Mouse (Mus musculus) layer of hippocampus, adult 8-10 months (tissue): ENCODE data around the gene Arf4. TPM values are rescaled to one million over a fixed set of nuclear protein-coding genes. Genes with fewer than 3 reads are reported as not detected.

ENCODE experiments used
- DNase-seq, 2 experiments: peaks; one replicate each; pipeline ENCODE4 v3.0.0; 2022; ENCODE audit warnings: low spot score in 2 of 2
- total RNA-seq, 4 experiments: library from RNA; stranded (reverse); gene quantifications; 2 replicates each; pipeline ENCODE4 v1.2.4; 2022

The Arf4 gene
- 100 to 1,000 TPM; 114 to 128 (median 120) TPM for total RNA-seq

DNA sequence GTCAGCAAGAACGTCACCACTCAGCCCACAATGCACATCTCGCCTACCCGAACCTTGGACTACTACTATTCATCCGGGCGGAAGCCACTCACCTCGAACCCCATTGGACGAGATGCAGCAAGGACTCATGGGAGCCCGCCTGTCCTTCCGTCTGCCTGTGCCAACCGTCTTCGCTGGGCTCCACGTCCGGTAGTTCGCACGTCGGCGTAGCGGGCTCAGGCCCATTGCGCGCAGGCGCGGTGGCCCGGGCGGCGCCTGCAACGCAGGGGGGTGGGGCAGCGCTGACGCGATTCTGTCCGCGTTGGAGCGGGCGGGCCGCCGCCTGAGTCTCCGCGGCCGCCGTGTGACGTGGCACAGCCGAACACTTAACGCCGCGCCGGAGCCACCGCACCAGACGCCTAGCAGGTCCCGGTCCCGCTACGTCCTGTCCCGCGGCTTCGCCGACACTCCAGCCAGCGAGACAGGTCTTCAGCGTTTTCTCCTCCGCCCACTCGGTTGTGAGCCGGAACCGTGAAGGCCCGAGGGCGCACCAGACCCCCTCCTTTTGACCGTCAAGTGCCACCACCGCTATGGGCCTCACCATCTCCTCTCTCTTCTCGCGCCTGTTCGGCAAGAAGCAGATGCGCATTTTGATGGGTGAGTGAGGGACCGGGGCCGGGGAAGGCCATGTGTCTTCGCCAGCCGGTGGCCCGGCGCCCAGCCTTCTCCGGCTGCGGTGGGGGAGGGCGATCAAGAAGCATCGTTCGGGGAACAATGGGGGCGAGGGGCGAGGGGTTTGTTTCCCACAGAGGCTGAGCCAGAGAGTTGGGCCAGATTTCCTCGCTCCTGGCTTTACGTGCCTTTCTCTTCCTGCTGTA, at the start of gene Arf4:
Gene Arf4, plus strand, starts transcription at position 224 of the 857 bp plus-strand sequence.
- DNase-seq = peak; percentile 99

DNA sequence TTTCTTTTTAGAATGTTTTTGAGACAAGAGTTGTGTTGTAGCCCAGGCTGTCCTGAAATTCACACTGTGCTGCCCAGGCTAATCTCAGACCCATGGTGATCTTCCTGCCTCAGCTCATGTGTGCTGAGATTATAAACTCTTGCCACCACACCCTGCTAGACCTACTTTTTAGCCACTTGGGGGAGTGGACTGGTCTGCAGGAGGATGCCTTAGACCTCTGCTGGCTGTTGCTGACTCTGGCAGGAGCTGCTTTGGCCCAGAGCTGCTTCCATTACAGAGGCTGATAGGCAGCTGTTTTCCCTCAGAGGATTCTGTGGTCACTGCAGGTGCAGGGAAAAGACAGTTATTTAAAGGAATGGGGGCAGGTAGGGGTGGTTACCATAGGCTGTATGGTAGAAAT, 46.5 kb upstream of the Arf4 start:
- no peak for DNase-seq

- DNase-seq = no peak
These were observed 44.5 kb upstream of the Arf4 start for GRCm38 (mm10) chr14:26593281-26593895.

DNA sequence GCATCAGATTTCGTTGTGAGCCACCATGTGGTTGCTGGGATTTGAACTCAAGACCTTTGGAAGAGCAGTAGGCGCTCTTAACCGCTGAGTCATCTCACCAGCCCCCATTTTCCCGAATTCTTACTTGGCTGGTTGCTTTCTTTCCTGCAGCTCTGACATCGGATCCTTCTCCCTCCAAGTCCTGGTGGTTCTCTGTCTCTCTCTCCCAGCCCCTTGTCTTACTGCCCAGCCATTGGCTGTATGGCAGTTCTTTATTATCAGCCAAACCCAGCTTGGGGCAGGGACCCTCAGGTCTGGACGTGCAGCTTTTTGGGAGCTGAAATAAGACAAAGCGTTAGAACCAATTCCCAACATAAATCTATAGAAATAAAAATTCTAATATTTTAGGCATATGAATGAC, 42.7 kb upstream of the Arf4 start:
- DNase-seq = no peak

- no peak for DNase-seq
These were observed 42.0 kb upstream of the Arf4 start for GRCm38 (mm10) chr14:26595695-26596365.

DNA sequence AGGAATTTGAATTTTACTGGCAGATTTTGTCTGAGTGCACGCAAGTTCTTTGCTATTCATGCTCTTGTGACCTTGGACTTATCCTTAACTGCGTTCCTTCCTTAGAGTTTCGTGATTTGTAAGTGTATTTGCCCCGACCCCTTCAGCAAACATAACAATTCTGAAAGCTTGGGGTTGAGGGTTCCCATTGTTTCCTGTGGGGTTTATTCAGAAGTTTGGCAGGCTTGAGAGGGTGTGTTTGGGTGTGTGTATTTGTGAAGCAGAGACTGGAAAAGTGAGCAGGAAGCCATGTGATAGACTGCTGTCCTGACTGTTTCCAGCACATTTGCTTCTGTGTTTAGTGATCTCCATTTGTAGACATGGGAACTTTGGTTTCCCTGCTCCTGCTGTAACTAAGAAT, 32.5 kb upstream of the Arf4 start:
- DNase-seq = no peak

- DNase-seq = no peak
These were observed 28.2 kb upstream of the Arf4 start for GRCm38 (mm10) chr14:26609674-26610073.

- no peak for DNase-seq
These were observed 27.2 kb upstream of the Arf4 start for GRCm38 (mm10) chr14:26610689-26611088.

GRCm38 (mm10) chr14:26625301-26625700, 12.6 kb upstream of the Arf4 start:
- DNase-seq = no peak

- DNase-seq = no peak
These were observed 11.2 kb upstream of the Arf4 start for GRCm38 (mm10) chr14:26626605-26627140.

DNA sequence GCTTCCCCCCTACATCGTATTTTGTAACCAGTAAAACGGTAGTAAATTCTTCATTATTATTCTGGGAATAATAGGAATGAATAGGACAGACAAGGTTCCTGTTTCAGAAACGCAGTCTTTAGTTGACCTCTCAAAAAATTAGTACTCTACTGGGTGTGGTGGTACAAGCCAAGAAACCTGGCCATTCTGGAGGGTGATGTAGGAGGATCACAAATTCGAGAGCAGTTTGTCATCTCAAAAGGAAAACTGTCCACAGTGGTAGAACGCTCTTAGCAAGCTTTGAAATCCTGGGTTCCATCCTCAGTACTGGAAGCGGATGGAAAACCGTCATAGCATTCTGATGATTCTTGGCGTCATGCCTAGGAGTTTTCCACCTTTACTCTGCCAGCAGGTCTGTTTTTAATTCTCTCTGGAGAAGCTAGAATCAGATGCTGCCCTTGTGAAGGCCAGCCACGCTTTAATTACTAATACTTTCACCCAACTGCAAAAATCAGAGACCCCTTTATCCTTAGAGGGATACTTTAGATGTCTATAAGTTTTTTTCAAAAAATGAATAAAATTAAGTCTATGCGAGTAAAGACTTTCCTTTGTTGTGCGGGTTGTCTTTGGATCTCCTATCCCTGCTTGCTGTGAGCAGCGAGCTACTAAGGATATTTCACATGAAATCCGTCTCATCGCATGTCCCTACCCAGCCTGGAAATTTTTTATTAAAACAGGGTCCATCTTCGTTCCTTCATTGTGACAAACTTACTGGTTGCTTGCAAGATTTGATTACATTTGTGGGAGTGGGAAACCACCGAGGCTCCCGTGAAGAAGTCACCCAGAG, 636 bp upstream of the Arf4 start:
- peak; percentile 33 to 38 for DNase-seq

DNA sequence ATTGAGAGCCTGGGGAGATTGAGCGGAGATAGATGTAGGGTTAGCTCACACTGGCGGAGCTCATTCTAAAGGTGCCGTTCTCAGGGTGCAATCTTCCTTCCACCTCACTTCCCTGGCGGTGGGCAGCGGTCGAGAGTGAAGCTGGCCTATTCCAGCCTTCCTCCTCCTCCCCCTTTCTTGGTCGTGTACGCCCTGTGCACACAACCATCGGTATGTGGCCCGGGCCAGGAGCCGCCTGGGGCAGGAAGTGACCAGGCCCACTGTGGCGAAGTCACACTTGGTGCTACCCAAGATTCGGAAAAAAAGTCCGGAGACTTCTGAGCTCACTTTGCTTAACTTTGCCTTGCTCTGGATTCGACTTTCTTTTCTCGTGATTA, 822 bp downstream of the Arf4 start:
- peak in 1 of 2 experiments; percentile 17 for DNase-seq

DNA sequence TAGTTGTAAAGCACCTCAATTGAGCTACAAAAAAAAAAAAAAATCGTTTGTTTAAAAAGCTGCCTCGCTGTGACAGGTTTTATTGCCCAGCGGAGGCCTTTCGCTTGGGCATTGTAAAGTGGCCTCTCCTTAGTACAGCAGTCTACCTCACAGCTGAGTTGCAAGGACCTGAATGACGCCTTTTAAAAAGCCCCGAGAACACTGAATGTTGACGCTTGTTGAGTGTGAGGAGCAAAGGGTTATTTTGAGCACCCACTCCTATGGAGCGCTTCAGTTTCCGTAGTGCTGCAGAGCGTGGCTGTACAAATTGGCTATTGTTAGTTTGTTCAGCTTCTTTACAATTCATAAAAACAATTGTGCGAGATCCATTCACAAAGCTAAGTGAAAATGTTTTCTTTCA, 1.4 kb downstream of the Arf4 start:
- DNase-seq = no peak

GRCm38 (mm10) chr14:26639961-26640360, 2.1 kb downstream of the Arf4 start:
- no peak for DNase-seq

DNA sequence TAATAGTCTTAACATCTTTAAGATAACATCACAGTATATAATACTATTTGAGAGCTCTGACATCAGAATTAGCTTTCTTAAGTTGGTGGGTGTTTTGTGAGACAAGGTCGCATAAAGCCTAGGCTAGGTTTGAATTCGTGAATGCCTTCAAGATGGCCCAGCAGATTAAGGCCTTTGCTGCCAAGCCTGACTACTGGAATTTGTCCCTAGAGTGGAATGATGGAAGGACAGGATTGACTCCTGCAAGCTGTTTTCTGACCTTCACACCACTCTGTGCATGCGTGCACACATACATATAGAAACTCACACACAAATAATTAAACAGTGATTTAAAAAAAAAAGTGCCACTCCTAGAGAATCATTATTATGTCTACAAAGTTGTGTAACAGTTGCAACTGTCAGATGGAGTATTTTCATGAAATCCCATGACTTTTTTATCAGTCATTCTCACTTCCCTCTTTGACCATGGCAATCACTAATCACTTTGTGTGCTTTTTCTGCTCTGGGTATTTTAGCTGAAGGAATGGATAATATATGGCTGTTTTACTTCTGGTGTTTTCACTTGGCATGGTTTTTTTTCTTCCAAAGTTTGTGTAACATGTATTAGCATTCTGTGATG, 5.2 kb downstream of the Arf4 start:
- DNase-seq = no peak

- no peak for DNase-seq
These were observed 8.2 kb downstream of the Arf4 start for GRCm38 (mm10) chr14:26645989-26646650.

DNA sequence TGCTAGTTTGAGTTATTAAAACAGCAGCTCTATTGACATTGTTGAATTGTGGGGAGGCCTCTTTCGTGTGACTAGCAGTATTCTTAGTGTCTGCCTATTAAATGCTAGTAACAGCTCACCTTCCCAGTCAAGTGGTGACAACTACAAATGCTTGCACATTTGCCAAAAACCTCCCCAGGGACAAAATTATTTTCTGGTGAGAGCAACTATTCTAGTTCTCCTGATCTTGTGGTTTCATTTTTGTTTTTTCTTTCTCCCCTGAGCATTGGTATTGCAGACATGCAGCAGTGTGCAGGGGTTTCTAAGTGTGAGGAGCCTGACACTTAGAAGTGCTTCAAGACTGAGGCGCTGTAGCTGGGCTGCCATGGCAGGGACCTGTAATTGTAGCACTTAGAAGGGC, 9.9 kb downstream of the Arf4 start:
- DNase-seq = no peak

GRCm38 (mm10) chr14:26651901-26652300, 14.0 kb downstream of the Arf4 start:
- no peak for DNase-seq

DNA sequence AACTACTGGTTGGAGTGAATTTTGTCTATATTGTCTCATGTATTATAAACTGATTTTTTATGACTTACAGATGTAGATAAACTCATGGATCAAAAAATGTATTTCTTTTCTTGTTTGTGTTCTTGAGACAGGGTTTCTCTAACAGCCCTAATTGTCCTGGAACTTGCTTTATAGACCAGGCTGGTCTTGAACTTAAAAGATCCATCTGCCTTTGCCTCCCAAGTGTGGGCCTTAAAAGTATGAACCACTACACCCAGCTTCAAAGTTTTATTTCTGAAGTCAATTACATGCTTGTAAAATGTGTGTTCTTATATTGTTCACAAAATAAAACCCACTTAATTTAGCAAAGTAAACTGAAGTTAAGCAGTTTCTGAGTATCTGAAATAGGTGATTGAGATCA, 20.3 kb downstream of the Arf4 start:
- no peak for DNase-seq

DNA sequence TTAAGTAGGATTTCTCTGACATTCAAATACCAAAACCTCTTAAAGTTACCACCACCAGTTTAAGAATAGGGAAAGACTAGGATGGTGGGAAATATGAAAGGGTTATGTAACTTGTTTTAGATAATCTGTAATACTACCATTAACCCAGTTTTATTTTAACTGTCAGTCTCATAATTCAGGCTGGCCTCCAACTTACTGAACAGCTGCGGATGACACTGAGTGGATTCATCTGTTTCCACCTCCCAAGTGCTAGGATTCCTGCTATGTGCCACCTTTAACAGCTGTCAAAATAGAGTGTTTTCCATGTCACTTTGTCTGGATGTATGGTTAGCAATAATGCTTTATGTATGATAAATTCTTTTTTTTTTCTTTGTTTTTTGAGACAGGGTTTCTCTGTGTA, 22.4 kb downstream of the Arf4 start:
- DNase-seq = no peak
